Mouse (Mus musculus): Measurements from ENCODE around the gene Chrne. TPM values are rescaled to one million over a fixed set of nuclear protein-coding genes. Genes with fewer than 3 reads are reported as not detected.

Gene Chrne
- total and polyA plus RNA-seq, 3 experiments: not detected

DNA sequence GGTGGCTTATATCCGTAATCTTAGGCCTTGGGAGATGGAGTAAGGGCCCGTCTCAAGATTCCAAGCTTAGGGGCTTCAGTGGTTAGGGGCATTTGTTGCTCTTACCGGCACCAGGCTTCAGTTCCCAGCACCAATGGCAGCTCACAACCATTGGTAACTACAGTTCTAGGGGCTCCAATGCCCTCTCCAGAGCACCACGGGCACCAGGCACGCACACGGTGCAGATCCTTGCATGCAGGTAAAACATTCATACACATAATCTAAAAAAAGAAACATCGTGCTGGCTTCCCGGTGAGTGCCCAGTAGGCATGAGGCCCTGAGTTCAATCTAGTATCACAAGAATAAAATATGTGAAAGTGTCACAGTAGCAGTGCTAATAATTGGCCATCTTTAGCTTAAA, 44.1 kb upstream of the Chrne start:
- H3K36me3 ChIP-seq (replicated peaks): peaks cover 94% of the 10 kb centered on the region
- ATAC-seq (ENCODE audit: extremely low read depth, insufficient number of reproducible peaks, low FRiP score, poor library complexity, severe bottlenecking): no peak
- H3K4me3 ChIP-seq (ENCODE audit: low read depth, low read length): no peak overlapping the region
- peaks cover 27% of the 10 kb centered on the region for H3K4me1 ChIP-seq (ENCODE audit: insufficient read depth, low read depth, low read length)
- no peaks in the 10 kb centered on the region for H3K9me3 ChIP-seq (replicated peaks)
- TF ChIP-seq CTCF (IDR thresholded peaks at IDR 0.05; ENCODE audit: low read depth, low read length) (no peak), GATA2 (IDR thresholded peaks at IDR 0.05; ENCODE audit: borderline replicate concordance, low read depth, low read length) (no peak), GATA1 (IDR thresholded peaks at IDR 0.05; ENCODE audit: borderline replicate concordance, low read length) (no peak), POLR2AphosphoS5 (IDR thresholded peaks at IDR 0.05; ENCODE audit: insufficient replicate concordance, low read depth, low read length) (no peak), TAL1 (conservative IDR thresholded peaks at IDR 0.05; ENCODE audit: low read depth, low read length) (no peak)
- H3K27me3 ChIP-seq (ENCODE audit: insufficient read depth, low read length): no peaks in the 10 kb centered on the region
- no peak for DNase-seq (ENCODE audit: low spot score)

DNA sequence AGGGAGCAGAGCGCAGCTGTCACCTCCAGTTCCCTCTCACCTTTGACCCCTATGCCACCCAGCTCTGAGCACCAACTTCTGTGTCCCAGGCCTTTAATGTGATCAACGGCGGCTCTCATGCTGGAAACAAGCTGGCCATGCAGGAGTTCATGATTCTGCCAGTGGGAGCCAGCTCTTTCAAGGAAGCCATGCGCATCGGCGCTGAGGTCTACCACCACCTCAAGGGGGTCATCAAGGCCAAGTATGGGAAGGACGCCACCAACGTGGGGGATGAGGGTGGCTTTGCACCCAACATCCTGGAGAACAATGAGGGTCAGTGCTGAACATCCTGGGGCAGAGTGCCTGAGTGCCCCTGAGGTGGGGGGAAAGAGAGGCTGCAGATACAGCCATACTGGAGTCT, 41.6 kb upstream of the Chrne start:
- no peaks in the 10 kb centered on the region for H3K27me3 ChIP-seq (ENCODE audit: insufficient read depth, low read length)
- no peaks in the 10 kb centered on the region for H3K9me3 ChIP-seq (replicated peaks)
- peaks cover 76% of the 10 kb centered on the region for H3K36me3 ChIP-seq (replicated peaks)
- no peak for DNase-seq (ENCODE audit: low spot score)
- TF ChIP-seq TAL1 (conservative IDR thresholded peaks at IDR 0.05; ENCODE audit: low read depth, low read length) (no peak), GATA1 (IDR thresholded peaks at IDR 0.05; ENCODE audit: borderline replicate concordance, low read length) (no peak), POLR2AphosphoS5 (IDR thresholded peaks at IDR 0.05; ENCODE audit: insufficient replicate concordance, low read depth, low read length) (no peak), CTCF (IDR thresholded peaks at IDR 0.05; ENCODE audit: low read depth, low read length) (no peak), GATA2 (IDR thresholded peaks at IDR 0.05; ENCODE audit: borderline replicate concordance, low read depth, low read length) (no peak)
- no peak overlapping the region for H3K4me3 ChIP-seq (ENCODE audit: low read depth, low read length)
- peaks cover 36% of the 10 kb centered on the region for H3K4me1 ChIP-seq (ENCODE audit: insufficient read depth, low read depth, low read length)
- no peak for ATAC-seq (ENCODE audit: extremely low read depth, insufficient number of reproducible peaks, low FRiP score, poor library complexity, severe bottlenecking)

DNA sequence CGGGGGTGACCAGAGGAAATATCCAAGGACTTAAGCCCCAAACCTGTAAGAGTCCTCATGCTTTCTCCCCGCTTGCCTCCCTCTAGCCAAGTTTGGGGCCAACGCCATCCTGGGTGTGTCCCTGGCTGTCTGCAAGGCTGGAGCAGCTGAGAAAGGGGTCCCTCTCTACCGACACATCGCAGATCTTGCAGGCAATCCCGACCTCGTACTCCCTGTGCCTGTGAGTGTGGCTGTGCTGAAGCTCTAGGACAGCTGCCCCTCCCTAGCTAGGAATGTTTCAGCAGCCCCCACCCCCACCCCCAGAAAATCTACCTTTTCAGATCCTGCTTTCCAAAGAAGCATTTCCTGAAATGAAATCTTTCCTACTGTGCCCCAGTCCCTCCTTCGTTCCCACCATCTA, 39.9 kb upstream of the Chrne start:
- Histone ChIP-seq H3K9me3 (replicated peaks) (no peaks in the 10 kb centered on the region), H3K36me3 (replicated peaks) (peaks cover 62% of the 10 kb centered on the region), H3K4me3 (ENCODE audit: low read depth, low read length) (no peak overlapping the region), H3K27me3 (ENCODE audit: insufficient read depth, low read length) (no peaks in the 10 kb centered on the region), H3K4me1 (ENCODE audit: insufficient read depth, low read depth, low read length) (peaks cover 40% of the 10 kb centered on the region)
- no peak for DNase-seq (ENCODE audit: low spot score)
- ATAC-seq (ENCODE audit: extremely low read depth, insufficient number of reproducible peaks, low FRiP score, poor library complexity, severe bottlenecking): no peak
- TF ChIP-seq GATA2 (IDR thresholded peaks at IDR 0.05; ENCODE audit: borderline replicate concordance, low read depth, low read length): no peak
- TF ChIP-seq TAL1 (conservative IDR thresholded peaks at IDR 0.05; ENCODE audit: low read depth, low read length): no peak
- TF ChIP-seq GATA1 (IDR thresholded peaks at IDR 0.05; ENCODE audit: borderline replicate concordance, low read length): no peak
- no peak for TF ChIP-seq CTCF (IDR thresholded peaks at IDR 0.05; ENCODE audit: low read depth, low read length)
- TF ChIP-seq POLR2AphosphoS5 (IDR thresholded peaks at IDR 0.05; ENCODE audit: insufficient replicate concordance, low read depth, low read length): no peak

GRCm38 (mm10) chr11:70658521-70658920, 39.5 kb upstream of the Chrne start:
- Histone ChIP-seq H3K4me3 (ENCODE audit: low read depth, low read length) (no peak overlapping the region), H3K9me3 (replicated peaks) (no peaks in the 10 kb centered on the region), H3K36me3 (replicated peaks) (peaks cover 61% of the 10 kb centered on the region), H3K4me1 (ENCODE audit: insufficient read depth, low read depth, low read length) (peaks cover 40% of the 10 kb centered on the region), H3K27me3 (ENCODE audit: insufficient read depth, low read length) (no peaks in the 10 kb centered on the region)
- ATAC-seq (ENCODE audit: extremely low read depth, insufficient number of reproducible peaks, low FRiP score, poor library complexity, severe bottlenecking) (no peak), DNase-seq (ENCODE audit: low spot score) (no peak)
- TF ChIP-seq CTCF (IDR thresholded peaks at IDR 0.05; ENCODE audit: low read depth, low read length) (no peak), POLR2AphosphoS5 (IDR thresholded peaks at IDR 0.05; ENCODE audit: insufficient replicate concordance, low read depth, low read length) (no peak), GATA2 (IDR thresholded peaks at IDR 0.05; ENCODE audit: borderline replicate concordance, low read depth, low read length) (no peak), TAL1 (conservative IDR thresholded peaks at IDR 0.05; ENCODE audit: low read depth, low read length) (no peak), GATA1 (IDR thresholded peaks at IDR 0.05; ENCODE audit: borderline replicate concordance, low read length) (no peak)

GRCm38 (mm10) chr11:70657991-70658390, 39.0 kb upstream of the Chrne start:
- Histone ChIP-seq H3K36me3 (replicated peaks) (peaks cover 61% of the 10 kb centered on the region), H3K4me1 (ENCODE audit: insufficient read depth, low read depth, low read length) (peaks cover 40% of the 10 kb centered on the region), H3K4me3 (ENCODE audit: low read depth, low read length) (no peak overlapping the region), H3K27me3 (ENCODE audit: insufficient read depth, low read length) (no peaks in the 10 kb centered on the region), H3K9me3 (replicated peaks) (no peaks in the 10 kb centered on the region)
- ATAC-seq (ENCODE audit: extremely low read depth, insufficient number of reproducible peaks, low FRiP score, poor library complexity, severe bottlenecking) (no peak), DNase-seq (ENCODE audit: low spot score) (no peak)
- TF ChIP-seq CTCF (IDR thresholded peaks at IDR 0.05; ENCODE audit: low read depth, low read length): no peak
- TF ChIP-seq GATA2 (IDR thresholded peaks at IDR 0.05; ENCODE audit: borderline replicate concordance, low read depth, low read length): no peak

DNA sequence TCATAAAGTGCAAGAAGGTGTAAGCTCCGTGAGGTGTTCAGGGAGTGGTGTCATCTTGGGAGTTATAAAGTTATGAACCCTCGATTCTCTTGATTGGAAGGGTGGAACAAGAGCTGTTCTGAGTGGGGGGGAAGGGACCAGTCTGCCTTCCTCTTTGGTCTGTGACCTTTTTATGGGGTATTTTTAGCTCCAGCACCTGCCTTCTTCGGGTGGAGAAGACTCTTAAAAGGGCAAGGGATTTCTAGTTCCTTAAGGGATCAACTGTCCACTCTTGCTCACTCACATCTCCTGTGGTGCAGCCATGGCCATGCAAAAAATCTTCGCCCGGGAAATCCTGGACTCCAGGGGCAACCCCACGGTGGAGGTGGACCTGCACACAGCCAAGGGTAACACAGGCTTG, 38.6 kb upstream of the Chrne start:
- Histone ChIP-seq H3K27me3 (ENCODE audit: insufficient read depth, low read length) (no peaks in the 10 kb centered on the region), H3K9me3 (replicated peaks) (no peaks in the 10 kb centered on the region), H3K4me3 (ENCODE audit: low read depth, low read length) (no peak overlapping the region), H3K36me3 (replicated peaks) (peaks cover 61% of the 10 kb centered on the region), H3K4me1 (ENCODE audit: insufficient read depth, low read depth, low read length) (peaks cover 44% of the 10 kb centered on the region)
- DNase-seq (ENCODE audit: low spot score) (no peak), ATAC-seq (ENCODE audit: extremely low read depth, insufficient number of reproducible peaks, low FRiP score, poor library complexity, severe bottlenecking) (no peak)
- TF ChIP-seq CTCF (IDR thresholded peaks at IDR 0.05; ENCODE audit: low read depth, low read length): no peak

DNA sequence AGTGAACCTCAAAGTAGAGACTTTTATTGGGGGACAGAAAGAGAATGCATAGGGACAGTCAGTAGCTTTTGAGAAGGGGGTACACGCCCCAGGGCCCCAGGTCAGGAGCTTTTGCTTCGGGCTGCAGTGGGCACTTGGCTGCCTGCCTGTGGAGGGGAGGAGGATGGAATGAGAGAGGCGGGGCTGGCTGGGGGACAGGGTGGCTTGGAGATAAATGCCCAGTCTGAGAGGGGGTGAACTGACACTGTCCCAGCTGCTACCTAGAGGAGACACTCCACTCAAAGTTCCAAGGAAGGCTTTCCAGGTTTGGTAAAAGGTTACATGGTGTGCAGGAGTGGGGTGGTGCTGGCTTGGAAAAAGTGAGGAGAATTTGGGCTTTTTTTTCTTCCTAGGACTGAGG, 37.9 kb upstream of the Chrne start, which contains the start of gene Eno3:
TSS of gene Eno3 (plus strand) at position 239 of the 400 bp plus-strand sequence.
- DNase-seq (ENCODE audit: low spot score) (no peak), ATAC-seq (ENCODE audit: extremely low read depth, insufficient number of reproducible peaks, low FRiP score, poor library complexity, severe bottlenecking) (no peak)
- Histone ChIP-seq H3K4me1 (ENCODE audit: insufficient read depth, low read depth, low read length) (peaks cover 51% of the 10 kb centered on the region), H3K27me3 (ENCODE audit: insufficient read depth, low read length) (no peaks in the 10 kb centered on the region), H3K36me3 (replicated peaks) (peaks cover 61% of the 10 kb centered on the region), H3K4me3 (ENCODE audit: low read depth, low read length) (peak within 1 kb of the TSS; percentile 100), H3K9me3 (replicated peaks) (no peaks in the 10 kb centered on the region)
- TF ChIP-seq GATA1 (IDR thresholded peaks at IDR 0.05; ENCODE audit: borderline replicate concordance, low read length): no peak
- TF ChIP-seq POLR2AphosphoS5 (IDR thresholded peaks at IDR 0.05; ENCODE audit: insufficient replicate concordance, low read depth, low read length): no peak

Data from G1E (cell line).